Mouse (Mus musculus) right cerebral cortex, adult 18-20 months (tissue): ENCODE measurements around the gene BB287469.
"Not testable (repeated sequence)": the region's sequence is repeated elsewhere in the genome, so short reads cannot be mapped to it uniquely, and the experiment has no call there.

Experiments
- DNase-seq: peaks from one replicate; pipeline ENCODE4 v3.0.0; 2022; ENCODE audit warnings: mixed read lengths

Gene BB287469

GRCm38 (mm10) chr12:87816277-87816676 lies at the start of gene BB287469:
TSS of gene BB287469 (plus strand) at chr12:87816577.
- DNase-seq: not testable (repeated sequence)

DNA sequence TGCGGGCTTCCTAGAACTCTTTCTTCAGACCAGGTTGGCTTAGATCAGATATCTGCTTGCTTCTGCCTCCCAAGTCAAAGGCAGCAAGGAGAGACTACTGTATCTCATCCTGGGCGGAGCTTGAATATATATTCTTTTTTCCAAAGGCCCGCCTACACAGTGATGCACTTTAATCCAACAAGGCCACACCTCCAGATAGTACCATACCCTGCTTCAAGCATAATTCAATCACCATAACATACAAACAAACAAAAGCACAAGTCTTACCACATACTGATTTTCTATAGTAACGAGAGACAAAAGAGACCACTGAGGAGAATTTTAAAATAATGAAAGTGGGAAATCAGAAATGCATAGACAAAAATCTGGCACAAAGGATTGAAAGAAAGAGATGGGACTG lies 40.7 kb upstream of the BB287469 start, which contains the start of gene Gm21319:
Gene Gm21319 (minus strand): TSS at position 101 of the 400 bp plus-strand sequence.
- DNase-seq: not testable (repeated sequence)

DNA sequence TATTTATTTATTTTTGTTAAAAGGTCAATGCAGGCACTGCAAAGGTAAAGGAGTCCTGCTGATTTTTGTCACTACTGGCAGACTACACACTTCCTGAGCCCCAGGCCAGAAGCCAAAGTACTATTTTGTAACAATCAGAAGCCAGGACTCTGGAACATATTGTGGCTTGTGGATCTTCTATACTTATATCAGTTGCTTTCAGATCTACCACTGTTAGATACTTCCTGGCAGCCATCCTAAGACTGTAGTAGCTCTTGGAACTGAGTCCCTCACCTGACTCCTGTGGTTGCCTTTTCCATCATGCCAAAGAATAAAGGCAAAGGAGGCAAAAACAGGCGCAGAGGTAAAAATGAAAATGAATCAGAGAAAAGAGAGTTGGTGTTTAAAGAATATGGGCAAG lies 21.2 kb upstream of the BB287469 start, which contains the start of gene Gm21936:
Gene Gm21936 (plus strand): TSS at position 301 of the 400 bp plus-strand sequence.
- DNase-seq: not testable (repeated sequence)

- not testable (repeated sequence) for DNase-seq
Observed at GRCm38 (mm10) chr12:87797971-87798370, 18.4 kb upstream of the BB287469 start.

GRCm38 (mm10) chr12:87842239-87842638 lies 25.9 kb downstream of the BB287469 start, which contains the start of gene Gm2001:
TSS of gene Gm2001 (minus strand) at chr12:87842339.
- DNase-seq: not testable (repeated sequence)

- not testable (repeated sequence) for DNase-seq
Observed at GRCm38 (mm10) chr12:87850657-87851056, 34.3 kb downstream of the BB287469 start.

- DNase-seq: not testable (repeated sequence)
Observed at GRCm38 (mm10) chr12:87856067-87856466, 39.7 kb downstream of the BB287469 start.

- not testable (repeated sequence) for DNase-seq
Observed at GRCm38 (mm10) chr12:87861740-87862692, 45.6 kb downstream of the BB287469 start.

DNA sequence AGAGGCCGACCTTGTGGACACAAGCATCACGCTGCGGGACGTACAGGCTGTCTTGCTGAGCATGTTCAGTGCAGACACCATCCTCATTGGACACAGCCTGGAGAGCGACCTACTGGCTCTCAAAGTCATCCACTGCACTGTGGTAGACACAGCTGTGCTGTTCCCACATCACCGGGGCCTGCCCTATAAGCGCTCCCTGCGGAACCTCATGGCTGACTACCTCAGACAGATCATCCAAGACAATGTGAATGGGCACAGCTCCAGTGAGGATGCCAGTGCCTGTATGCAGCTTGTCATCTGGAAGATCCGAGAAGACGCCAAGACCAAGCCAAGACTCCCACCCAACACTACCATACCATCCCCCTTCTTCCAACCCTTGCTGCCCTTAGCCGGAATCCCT lies 47.3 kb downstream of the BB287469 start:
- not testable (repeated sequence) for DNase-seq

DNA sequence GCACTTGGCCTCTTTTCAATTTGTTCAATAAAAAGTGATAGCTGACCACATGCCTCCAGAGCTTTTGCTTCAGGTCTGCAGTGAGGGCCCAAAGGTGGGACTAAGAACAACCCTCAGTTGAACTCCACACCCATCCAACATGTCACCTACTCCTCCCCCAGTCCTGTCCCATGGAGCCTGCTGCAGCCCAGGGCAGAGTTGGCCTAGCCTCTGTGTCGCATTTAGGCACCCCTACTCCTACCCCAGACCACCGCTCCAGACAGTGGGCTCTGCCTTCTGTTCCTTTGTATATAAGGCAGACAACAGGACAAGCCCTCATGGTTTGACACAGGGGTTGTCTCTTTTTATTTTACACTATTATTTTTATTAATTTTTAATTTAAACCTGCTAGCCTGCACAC lies 47.7 kb downstream of the BB287469 start:
- DNase-seq: not testable (repeated sequence)
